Mouse (Mus musculus) intestine, postnatal 0 days (tissue): ENCODE data around the gene Ncapg2. TPM values are rescaled to one million over a fixed set of nuclear protein-coding genes. Genes with fewer than 3 reads are reported as not detected.

Source experiments
- ATAC-seq: fragments of 200-750 bp; cut with Nextera tagmentation; 2 replicates; pipeline ENCODE4 v1.8.0; 2017; ENCODE audit warnings: mild to moderate bottlenecking, moderate TSS enrichment, moderate library complexity
- H3K27ac ChIP-seq: fragments of 300-500 bp; sonication (generic); 2 replicates; pipeline ENCODE4 v1.5.1; 2014; ENCODE audit warnings: mild to moderate bottlenecking, low read depth, low read length, moderate library complexity
- H3K27me3 ChIP-seq: fragments of 300-500 bp; sonication (generic); replicated peaks from 2 replicates; pipeline ENCODE4 v1.6.1; 2014; ENCODE audit warnings: low read length, mixed read lengths; ENCODE audit not compliant: control insufficient read depth, insufficient read depth
- H3K36me3 ChIP-seq: fragments of 300-500 bp; sonication (generic); 2 replicates; pipeline ENCODE4 v1.6.1; 2014; ENCODE audit warnings: mild to moderate bottlenecking, moderate library complexity; ENCODE audit not compliant: control insufficient read depth, insufficient read depth
- H3K4me1 ChIP-seq: fragments of 300-500 bp; sonication (generic); replicated peaks from 2 replicates; pipeline ENCODE4 v1.6.1; 2014; ENCODE audit warnings: antibody characterized with exemption, low read length, mixed read lengths; ENCODE audit not compliant: control insufficient read depth, insufficient read depth
- H3K4me2 ChIP-seq: fragments of 300-500 bp; sonication (generic); replicated peaks from 2 replicates; pipeline ENCODE4 v1.6.1; 2014; ENCODE audit warnings: low read depth, mild to moderate bottlenecking, moderate library complexity
- H3K4me3 ChIP-seq: fragments of 300-500 bp; sonication (generic); 2 replicates; pipeline ENCODE4 v1.5.1; 2014; ENCODE audit warnings: low read depth, low read length
- H3K9ac ChIP-seq: fragments of 300-500 bp; sonication (generic); 2 replicates; pipeline ENCODE4 v1.6.1; 2014; ENCODE audit warnings: mild to moderate bottlenecking, low read depth, low read length
- H3K9me3 ChIP-seq: fragments of 300-500 bp; sonication (generic); 2 replicates; pipeline ENCODE4 v1.6.1; 2016; ENCODE audit warnings: mixed run types; ENCODE audit not compliant: control insufficient read depth
- CTCF ChIP-seq: sonication (generic); IDR thresholded peaks from 2 replicates; pipeline ENCODE4 v1.5.1; 2016; ENCODE audit warnings: low read depth, mild to moderate bottlenecking, control low read depth, antibody characterized with exemption, moderate library complexity
- WGBS: fragments of 180-500 bp; shearing (Covaris S2); extraction: QIAGEN DNeasy Blood & Tissue Kit; methylation state at CpG from one replicate; pipeline ENCODE4 v1.1.7; 2014; 5-methylcytosine and 5-hydroxymethylcytosine counted together
- polyA plus RNA-seq: library from polyadenylated mRNA; unstranded; fragments of >200 nt; fragmentation: Nextera tagmentation; extraction: Ambion mirVana; gene quantifications from 2 replicates; pipeline ENCODE4 v1.2.1, GENCODE M21; 2015

Ncapg2 gene
- polyA plus RNA-seq, 1 experiment from 2014 or later: 9.4 TPM

- Histone ChIP-seq H3K4me2 (no peak overlapping the region), H3K9ac (no peak overlapping the region), H3K4me1 (no peaks in the 10 kb centered on the region), H3K36me3 (peaks cover 23% of the 10 kb centered on the region), H3K9me3 (no peaks in the 10 kb centered on the region), H3K4me3 (no peak overlapping the region), H3K27me3 (no peaks in the 10 kb centered on the region), H3K27ac (no peak overlapping the region)
- TF ChIP-seq CTCF: no peak
- no peak for ATAC-seq
- 89% methylated on average over 2 of the region's 2 CpGs for WGBS
These were observed 20.2 kb downstream of the Ncapg2 start for GRCm38 (mm10) chr12:116425392-116425791.

- no peak for ATAC-seq
- no peak overlapping the region for H3K9ac ChIP-seq
- TF ChIP-seq CTCF: no peak
- H3K27ac ChIP-seq: no peak overlapping the region
- peaks cover 24% of the 10 kb centered on the region for H3K36me3 ChIP-seq
- no peaks in the 10 kb centered on the region for H3K4me1 ChIP-seq
- H3K9me3 ChIP-seq: no peaks in the 10 kb centered on the region
- no peak overlapping the region for H3K4me2 ChIP-seq
- no peaks in the 10 kb centered on the region for H3K27me3 ChIP-seq
- no peak overlapping the region for H3K4me3 ChIP-seq
- 92% methylated on average over 2 of the region's 2 CpGs for WGBS
These were observed 28.5 kb downstream of the Ncapg2 start for GRCm38 (mm10) chr12:116433742-116434141.

GRCm38 (mm10) chr12:116435232-116435631 lies 30.0 kb downstream of the Ncapg2 start:
- Histone ChIP-seq H3K27ac (no peak overlapping the region), H3K9ac (no peak overlapping the region), H3K4me2 (no peak overlapping the region), H3K4me1 (no peaks in the 10 kb centered on the region), H3K36me3 (peaks cover 20% of the 10 kb centered on the region), H3K4me3 (no peak overlapping the region), H3K9me3 (no peaks in the 10 kb centered on the region), H3K27me3 (no peaks in the 10 kb centered on the region)
- no peak for TF ChIP-seq CTCF
- ATAC-seq: no peak
- WGBS: 96% methylated on average over 2 of the region's 2 CpGs

GRCm38 (mm10) chr12:116436125-116436524 lies 30.9 kb downstream of the Ncapg2 start:
- Histone ChIP-seq H3K36me3 (peaks cover 25% of the 10 kb centered on the region), H3K9ac (no peak overlapping the region), H3K27ac (no peak overlapping the region), H3K27me3 (no peaks in the 10 kb centered on the region), H3K4me3 (no peak overlapping the region), H3K9me3 (no peaks in the 10 kb centered on the region), H3K4me1 (no peaks in the 10 kb centered on the region), H3K4me2 (no peak overlapping the region)
- TF ChIP-seq CTCF: no peak
- no peak for ATAC-seq
- WGBS: 93% methylated on average over 3 of the region's 3 CpGs

GRCm38 (mm10) chr12:116438591-116438990 lies 33.4 kb downstream of the Ncapg2 start:
- WGBS: 90% methylated on average over 5 of the region's 5 CpGs
- H3K27ac ChIP-seq: no peak overlapping the region
- ATAC-seq: no peak
- no peaks in the 10 kb centered on the region for H3K4me1 ChIP-seq
- no peak for TF ChIP-seq CTCF
- no peak overlapping the region for H3K9ac ChIP-seq
- no peak overlapping the region for H3K4me3 ChIP-seq
- no peaks in the 10 kb centered on the region for H3K9me3 ChIP-seq
- H3K36me3 ChIP-seq: peaks cover 33% of the 10 kb centered on the region
- H3K4me2 ChIP-seq: no peak overlapping the region
- no peaks in the 10 kb centered on the region for H3K27me3 ChIP-seq

GRCm38 (mm10) chr12:116442184-116442583 lies 37.0 kb downstream of the Ncapg2 start:
- Histone ChIP-seq H3K9me3 (no peaks in the 10 kb centered on the region), H3K27me3 (no peaks in the 10 kb centered on the region), H3K9ac (no peak overlapping the region), H3K27ac (no peak overlapping the region), H3K4me3 (no peak overlapping the region), H3K4me1 (no peaks in the 10 kb centered on the region), H3K4me2 (no peak overlapping the region), H3K36me3 (peaks cover 38% of the 10 kb centered on the region)
- 50% methylated on average over 3 of the region's 3 CpGs for WGBS
- no peak for ATAC-seq
- TF ChIP-seq CTCF: no peak

GRCm38 (mm10) chr12:116449536-116449935 lies 44.3 kb downstream of the Ncapg2 start:
- Histone ChIP-seq H3K27ac (no peak overlapping the region), H3K4me2 (no peak overlapping the region), H3K27me3 (no peaks in the 10 kb centered on the region), H3K4me1 (no peaks in the 10 kb centered on the region), H3K9me3 (no peaks in the 10 kb centered on the region), H3K9ac (no peak overlapping the region), H3K36me3 (peaks cover 6% of the 10 kb centered on the region; the same call in 1 of the 2 replicates), H3K4me3 (no peak overlapping the region)
- WGBS: 96% methylated on average over 2 of the region's 2 CpGs
- ATAC-seq: peak; percentile 73
- no peak for TF ChIP-seq CTCF
